Mouse (Mus musculus) mammary gland, adult 2 months (tissue): Measurements from ENCODE around the gene Dync2li1. TPM values are rescaled to one million over a fixed set of nuclear protein-coding genes. Genes with fewer than 3 reads are reported as not detected.

Experiments used
- polyA plus RNA-seq: library from polyadenylated mRNA; depleted of rRNA; stranded (reverse); fragments of >200 nt; gene quantifications from 2 replicates; pipeline ENCODE4 v1.2.3, GENCODE M21; 2012; ENCODE audit warnings: low replicate concordance; rRNA removed

Gene Dync2li1
- 1.1 and 3.2 TPM in 2 replicates for polyA plus RNA-seq

DNA sequence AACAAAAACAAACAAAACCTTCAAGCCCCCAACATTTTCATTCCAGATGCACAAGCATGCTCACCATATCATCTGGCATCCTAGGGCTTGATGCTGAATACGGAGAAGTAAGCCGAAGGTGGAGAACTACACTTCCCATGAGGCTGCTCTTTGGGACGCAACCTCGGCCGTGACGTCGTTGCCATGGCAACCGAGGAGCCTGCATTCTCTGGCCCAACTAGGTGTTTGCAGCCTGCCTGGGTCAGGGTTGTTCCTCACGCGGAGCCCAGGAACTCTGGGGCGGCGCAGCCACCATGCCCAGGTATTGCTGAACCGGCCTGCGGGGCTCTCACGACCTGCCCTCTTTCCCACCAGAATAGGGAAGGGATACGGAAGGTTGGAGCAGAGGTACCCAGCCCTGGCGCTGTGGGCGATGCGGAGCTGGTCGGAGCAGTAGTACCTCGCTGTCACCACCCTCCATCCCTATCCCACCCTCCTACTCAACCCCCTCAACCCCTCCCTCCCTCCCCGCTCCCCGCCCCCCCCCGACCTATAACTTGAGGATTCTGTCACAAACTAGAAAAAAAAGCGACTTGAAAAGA, at the start of gene Dync2li1:
Gene Dync2li1, plus strand, starts transcription at position 221 of the 581 bp plus-strand sequence.

DNA sequence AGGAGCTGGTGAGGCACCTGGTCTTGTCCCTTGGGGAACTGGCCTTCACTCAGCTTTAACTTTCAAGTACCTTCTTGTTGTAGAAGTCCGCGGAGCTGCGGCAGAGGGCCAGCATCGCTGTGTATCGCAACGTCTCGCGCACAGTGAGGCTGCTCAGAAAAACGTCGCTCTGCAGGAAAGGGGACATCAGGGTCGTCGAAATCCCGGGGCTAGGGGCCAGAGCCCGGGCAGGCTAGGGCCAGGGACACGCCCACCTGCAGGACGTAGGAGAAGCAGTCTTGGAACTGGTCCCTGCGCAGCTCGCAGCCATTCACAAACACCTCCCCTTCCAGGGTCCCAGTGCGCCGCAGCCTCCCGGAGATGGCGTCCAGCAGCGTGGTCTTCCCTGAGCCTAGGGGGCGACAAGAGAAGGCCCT, 49.7 kb downstream of the Dync2li1 start, which contains the start of gene Abcg8:
Gene Abcg8, plus strand, starts transcription at position 352 of the 416 bp plus-strand sequence.

GRCm38 (mm10) chr17:84682734-84683717, 56.7 kb downstream of the Dync2li1 start, which contains the start of gene Abcg5:
Gene Abcg5, minus strand, starts transcription at chr17:84683011.

Other genes starting within 250 kb of the Dync2li1 start
- 14.3 TPM in 2 replicates for gene Thada, start 160.3 kb upstream of the Dync2li1 start, polyA plus RNA-seq
- 3.6 and 5.6 TPM in 2 replicates for gene Plekhh2, start 114.6 kb upstream of the Dync2li1 start, polyA plus RNA-seq
- 0.06 and 0.38 TPM in 2 replicates for gene Abcg8, start 49.8 kb downstream of the Dync2li1 start, polyA plus RNA-seq
- gene Abcg5, start 56.5 kb downstream of the Dync2li1 start, polyA plus RNA-seq: 0.23 and 0.61 TPM in 2 replicates
- 10.2 and 13.1 TPM in 2 replicates for gene Lrpprc, start 164.3 kb downstream of the Dync2li1 start, polyA plus RNA-seq